Mouse (Mus musculus) adrenal gland, postnatal 14 days (tissue): ENCODE data around the gene Sccpdh. TPM values are rescaled to one million over a fixed set of nuclear protein-coding genes. Genes with fewer than 3 reads are reported as not detected.
"Not testable (repeated sequence)": the region's sequence is repeated elsewhere in the genome, so short reads cannot be mapped to it uniquely, and the experiment has no call there.

Experiments
- DNase-seq: peaks from one replicate; pipeline ENCODE4 v3.0.0; 2021; ENCODE audit warnings: mixed read lengths
- total RNA-seq: library from RNA; stranded (reverse); gene quantifications from 2 replicates; pipeline ENCODE4 v1.2.3, GENCODE M21; 2021

Gene Sccpdh
- total RNA-seq, 1 experiment from 2014 or later, result 29.0 TPM

- peak; percentile 36 for DNase-seq
Observed at GRCm38 (mm10) chr1:179668836-179669537, 977 bp downstream of the Sccpdh start.

GRCm38 (mm10) chr1:179674355-179674754 lies 6.3 kb downstream of the Sccpdh start:
- DNase-seq, result no peak

DNA sequence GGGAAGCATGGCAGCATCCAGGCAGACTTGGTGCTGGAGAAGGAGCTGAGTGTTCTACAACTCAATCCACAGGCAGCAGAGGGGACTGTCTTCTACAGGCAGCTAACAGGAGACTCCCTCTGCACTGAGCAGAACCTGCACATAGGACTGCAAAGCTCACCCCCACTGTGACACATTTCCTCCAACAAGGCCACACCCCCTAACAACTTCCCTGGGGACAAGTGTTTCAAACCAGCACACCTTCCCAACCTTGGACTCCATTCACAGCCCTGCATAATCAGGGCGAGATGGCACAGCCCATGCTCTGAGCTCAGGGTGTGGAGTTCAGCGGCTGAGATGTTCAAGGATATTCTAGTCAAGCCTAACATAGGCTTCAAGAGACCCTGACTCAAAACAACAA lies 9.0 kb downstream of the Sccpdh start:
- DNase-seq, result no peak

- no peak for DNase-seq
Observed at GRCm38 (mm10) chr1:179679326-179679725, 11.3 kb downstream of the Sccpdh start.

DNA sequence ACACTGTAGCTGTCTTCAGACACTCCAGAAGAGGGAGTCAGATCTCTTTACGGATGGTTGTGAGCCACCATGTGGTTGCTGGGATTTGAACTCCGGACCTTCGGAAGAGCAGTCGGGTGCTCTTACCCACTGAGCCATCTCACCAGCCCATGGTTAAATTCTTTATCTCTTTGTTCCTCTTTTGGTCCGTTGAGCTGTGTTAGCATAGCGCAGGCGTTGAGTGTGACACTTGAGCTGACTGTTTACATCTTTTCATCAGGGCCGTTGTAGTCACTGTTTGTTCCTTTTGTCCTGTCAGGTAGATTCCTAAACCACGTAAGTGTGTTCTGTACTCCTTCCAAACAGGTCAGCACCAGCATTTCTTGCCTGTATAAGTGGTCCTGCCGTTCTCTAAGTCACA lies 14.7 kb downstream of the Sccpdh start:
- DNase-seq, result not testable (repeated sequence)

DNA sequence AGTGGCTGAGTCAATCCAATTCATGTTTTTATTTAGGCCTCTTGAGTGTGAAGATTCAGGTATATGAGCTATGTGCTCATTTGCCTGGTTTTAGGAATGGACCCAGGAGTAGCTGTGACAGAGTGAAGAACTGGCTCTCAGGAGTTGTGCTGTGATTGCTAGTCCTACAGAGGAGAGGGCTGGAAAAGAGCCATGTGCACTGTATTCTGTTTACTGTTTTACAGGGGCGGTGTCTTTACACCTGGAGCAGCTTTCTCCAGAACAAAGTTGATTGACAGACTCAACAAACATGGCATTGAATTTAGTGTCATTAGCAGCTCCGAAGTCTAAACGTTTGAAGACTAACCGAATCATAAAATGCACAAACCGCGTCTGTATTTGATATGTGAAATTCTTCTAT lies 18.3 kb downstream of the Sccpdh start:
- DNase-seq, result no peak

- DNase-seq, result no peak
Observed at GRCm38 (mm10) chr1:179686781-179687180, 18.8 kb downstream of the Sccpdh start.

DNA sequence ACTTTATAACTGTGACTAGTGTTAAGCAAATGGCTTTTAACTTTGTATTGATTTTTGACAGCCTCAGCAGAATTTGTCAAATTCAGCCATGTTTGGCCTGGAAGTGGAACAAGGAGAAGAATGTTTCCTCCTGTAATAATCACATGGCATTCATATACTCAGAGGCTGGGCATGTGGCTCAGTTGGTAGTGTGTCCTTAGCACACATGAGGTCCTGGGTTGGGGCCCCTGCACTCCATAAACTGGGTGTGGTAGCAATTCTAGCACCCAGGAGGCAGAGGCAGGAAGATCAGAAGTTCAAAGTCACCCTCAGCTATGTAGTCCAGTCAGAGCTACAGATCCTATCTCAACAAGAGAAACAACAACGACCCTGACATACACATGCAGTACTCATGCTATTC lies 19.3 kb downstream of the Sccpdh start:
- DNase-seq, result no peak

- no peak for DNase-seq
Observed at GRCm38 (mm10) chr1:179687966-179688365, 20.0 kb downstream of the Sccpdh start.

DNA sequence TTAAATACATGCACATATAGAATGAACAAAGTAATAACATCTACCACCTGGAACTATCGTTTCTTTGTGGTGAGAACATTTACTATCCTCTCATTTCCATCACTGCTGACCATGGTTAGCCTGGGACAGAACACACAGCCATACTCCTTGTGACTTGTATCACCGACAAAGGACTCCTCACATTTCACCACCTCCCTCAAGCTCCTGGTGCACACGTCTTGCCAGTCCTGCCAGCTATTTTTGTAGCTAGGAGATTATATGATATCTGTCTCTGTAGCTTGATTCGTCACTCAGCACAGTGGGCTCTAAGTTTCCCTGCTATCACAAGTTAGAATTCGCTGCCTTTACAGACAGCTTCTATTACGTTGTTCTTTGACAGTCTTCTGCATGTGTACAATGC lies 20.4 kb downstream of the Sccpdh start:
- DNase-seq, result no peak

- no peak for DNase-seq
Observed at GRCm38 (mm10) chr1:179688914-179689313, 20.9 kb downstream of the Sccpdh start.

DNA sequence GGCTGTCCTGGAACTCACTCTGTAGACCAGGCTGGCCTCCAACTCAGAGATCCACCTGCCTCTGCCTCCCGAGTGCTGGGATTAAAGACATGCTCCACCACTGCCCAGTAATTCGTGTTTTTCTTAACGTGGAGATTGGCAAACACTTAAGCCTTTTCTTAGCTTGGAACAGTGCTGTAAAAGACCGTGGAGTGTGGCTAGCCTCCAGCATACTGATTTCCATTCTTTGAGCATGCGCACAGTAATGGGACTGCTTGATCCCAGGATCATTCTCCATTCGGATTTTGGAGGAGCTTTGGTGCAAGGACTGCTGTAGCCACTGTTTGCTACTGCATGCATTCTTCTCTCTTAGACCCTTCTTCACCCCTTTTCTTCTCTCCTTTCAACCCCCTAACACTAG lies 21.5 kb downstream of the Sccpdh start:
- DNase-seq, result no peak

GRCm38 (mm10) chr1:179704150-179704549 lies 36.1 kb downstream of the Sccpdh start:
- DNase-seq, result no peak

- DNase-seq, result peak; percentile 69
Observed at GRCm38 (mm10) chr1:179705154-179705553, 37.1 kb downstream of the Sccpdh start.

DNA sequence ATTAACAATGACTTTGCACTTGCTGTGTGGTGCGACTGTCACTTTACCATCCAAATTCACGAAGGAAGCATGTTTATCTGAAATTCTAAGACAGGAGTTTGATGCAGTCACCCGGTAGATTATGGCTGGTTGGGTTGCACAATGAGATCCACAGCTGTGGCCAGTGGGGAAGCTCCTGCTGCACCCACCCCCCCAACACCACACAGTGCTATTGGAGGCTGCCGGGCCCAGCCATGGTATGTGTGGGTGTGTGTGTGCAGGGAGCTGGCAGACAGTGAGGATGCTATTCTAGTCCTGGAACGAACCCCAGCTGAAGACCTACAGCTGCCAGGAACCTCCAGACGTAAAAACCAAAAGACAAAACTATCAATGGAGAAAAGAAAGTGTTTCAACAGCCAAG lies 41.4 kb downstream of the Sccpdh start:
- DNase-seq, result no peak

GRCm38 (mm10) chr1:179710739-179711138 lies 42.7 kb downstream of the Sccpdh start:
- no peak for DNase-seq

GRCm38 (mm10) chr1:179712658-179713057 lies 44.6 kb downstream of the Sccpdh start:
- DNase-seq, result no peak

DNA sequence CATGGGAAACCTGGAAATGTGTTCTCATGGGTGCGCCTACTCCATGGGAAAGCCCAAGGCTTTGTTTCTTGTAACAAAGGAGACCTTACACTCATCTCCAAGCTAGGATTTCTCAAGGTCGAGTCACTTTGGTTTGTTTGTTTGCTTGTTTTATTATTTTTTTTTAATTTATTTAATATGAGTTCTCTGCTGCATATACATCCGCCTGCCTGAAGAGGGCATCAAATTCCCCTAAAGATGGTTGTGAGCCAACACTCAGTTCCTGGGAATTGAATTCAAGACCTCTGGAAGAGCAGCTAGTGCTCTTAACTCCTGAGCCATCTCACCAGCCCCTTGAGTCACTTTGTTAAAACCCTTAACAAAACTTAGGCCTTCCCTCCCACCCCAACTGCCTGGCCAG lies 45.4 kb downstream of the Sccpdh start:
- DNase-seq, result no peak

GRCm38 (mm10) chr1:179715289-179715688 lies 47.3 kb downstream of the Sccpdh start:
- DNase-seq, result not testable (repeated sequence)

- no peak for DNase-seq
Observed at GRCm38 (mm10) chr1:179715786-179716185, 47.8 kb downstream of the Sccpdh start.

GRCm38 (mm10) chr1:179722811-179723469 lies 54.9 kb downstream of the Sccpdh start:
- no peak for DNase-seq

DNA sequence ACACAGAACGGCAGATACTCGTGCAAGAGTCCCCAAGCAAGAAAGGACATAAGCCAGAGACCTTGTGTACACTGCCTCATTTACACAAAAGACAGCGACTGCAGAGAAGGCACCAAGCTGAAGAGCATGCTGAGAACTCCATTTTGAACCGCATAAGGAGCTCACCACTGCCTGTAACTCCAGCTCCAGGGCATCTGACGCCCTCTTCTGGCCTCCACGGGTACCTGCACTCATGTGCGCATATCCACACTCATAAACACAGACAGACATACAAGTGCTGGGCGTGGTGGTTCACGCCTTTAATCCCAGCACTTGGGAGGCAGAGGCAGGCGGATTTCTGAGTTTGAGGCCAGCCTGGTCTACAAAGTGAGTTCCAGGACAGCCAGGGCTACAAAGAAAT lies 60.7 kb downstream of the Sccpdh start:
- no peak for DNase-seq

DNA sequence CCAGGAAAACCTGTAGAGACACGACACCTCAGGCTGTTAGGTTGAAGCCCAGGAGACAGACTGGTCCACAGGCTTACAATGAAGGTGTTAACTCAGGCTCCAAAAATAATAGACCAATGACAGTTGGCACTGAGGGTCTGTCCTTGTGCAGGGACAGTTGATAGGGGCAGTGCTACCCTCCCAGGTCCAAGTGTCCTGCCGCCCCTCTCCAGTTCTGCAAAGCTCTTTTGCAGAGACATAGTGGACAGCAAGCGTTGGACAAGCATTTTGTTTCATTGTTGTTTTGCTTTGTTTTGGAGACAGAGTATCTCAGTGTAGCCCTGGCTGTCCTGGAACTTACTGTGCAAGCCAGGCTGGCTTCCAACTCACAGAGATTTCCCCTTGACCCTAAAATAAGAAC lies 63.4 kb downstream of the Sccpdh start:
- no peak for DNase-seq
